Comparison of ENCODE assay signal across 8 mouse cellular contexts in the genomic region with DNA sequence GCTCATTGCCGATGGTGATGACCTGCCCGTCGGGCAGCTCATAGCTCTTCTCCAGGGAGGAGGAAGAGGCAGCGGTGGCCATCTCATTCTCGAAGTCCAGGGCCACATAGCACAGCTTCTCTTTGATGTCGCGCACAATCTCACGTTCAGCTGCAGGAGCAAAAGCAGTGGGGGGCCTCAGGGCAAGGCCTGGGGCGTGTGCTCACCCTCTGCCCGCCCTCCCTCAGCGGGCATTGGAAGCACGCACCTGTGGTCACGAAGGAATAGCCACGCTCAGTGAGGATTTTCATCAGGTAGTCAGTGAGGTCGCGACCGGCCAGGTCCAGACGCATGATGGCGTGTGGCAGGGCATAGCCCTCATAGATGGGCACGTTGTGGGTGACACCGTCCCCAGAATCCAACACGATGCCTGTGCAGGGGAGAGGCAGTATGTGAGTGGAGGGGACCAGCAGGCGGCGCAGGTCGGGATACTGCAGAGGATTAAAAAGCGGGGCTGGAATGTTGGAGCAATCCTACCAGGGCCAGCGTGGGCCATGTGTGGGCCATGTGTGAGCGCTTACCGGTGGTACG. TPM values are rescaled to one million over a fixed set of nuclear protein-coding genes. Genes with fewer than 3 reads are reported as not detected.
A peak's percentile ranks its signal among the peaks of the same experiment; 100 is the strongest.
DNase-seq lines count a peak whose midpoint lies in the region; ATAC-seq and TF ChIP-seq lines count a peak whose summit lies in the region.

No protein-coding gene starts in this region.

- H3K4me1 ChIP-seq in ES-Bruce4 (ENCODE audit: control insufficient read depth, insufficient read depth, low read length), result no peaks in the 10 kb centered on the region
- H3K4me1 ChIP-seq in bone marrow macrophage, adult 2 months (ENCODE audit: control insufficient read depth, insufficient read depth, low read length), result peaks cover 3% of the 10 kb centered on the region; the same call in 1 of the 2 replicates
- H3K4me1 ChIP-seq in forebrain, embryonic 13.5 days, result peaks cover 21% of the 10 kb centered on the region
- H3K4me1 ChIP-seq in limb, embryonic 15.5 days, result peaks cover 15% of the 10 kb centered on the region

- H3K27ac ChIP-seq in ES-Bruce4 (ENCODE audit: insufficient read depth, low read length), result no peak overlapping the region
- H3K27ac ChIP-seq in bone marrow macrophage, adult 2 months (ENCODE audit: insufficient read depth, low read depth, low read length), result no peak overlapping the region
- H3K27ac ChIP-seq in forebrain, embryonic 13.5 days, result no peak overlapping the region
- H3K27ac ChIP-seq in limb, embryonic 15.5 days, result no peak overlapping the region

- no peaks in the 10 kb centered on the region for H3K27me3 ChIP-seq in ES-Bruce4 (ENCODE audit: control insufficient read depth, insufficient read depth, low read length, poor library complexity, severe bottlenecking)
- H3K27me3 ChIP-seq in forebrain, embryonic 13.5 days, result peaks cover 76% of the 10 kb centered on the region
- peaks cover 73% of the 10 kb centered on the region for H3K27me3 ChIP-seq in limb, embryonic 15.5 days

- no peaks in the 10 kb centered on the region for H3K36me3 ChIP-seq in ES-Bruce4 (ENCODE audit: control insufficient read depth, insufficient read depth, low read length, poor library complexity, severe bottlenecking)
- no peaks in the 10 kb centered on the region for H3K36me3 ChIP-seq in forebrain, embryonic 13.5 days (ENCODE audit: poor library complexity, severe bottlenecking)
- no peaks in the 10 kb centered on the region for H3K36me3 ChIP-seq in limb, embryonic 15.5 days

- no peak for TF ChIP-seq CTCF in ES-Bruce4 (IDR thresholded peaks at IDR 0.05; ENCODE audit: low read depth, low read length)
- TF ChIP-seq CTCF in bone marrow macrophage, adult 2 months (IDR thresholded peaks at IDR 0.05; ENCODE audit: low read depth, low read length), result no peak

- no peak for TF ChIP-seq POLR2A in ES-Bruce4 (IDR thresholded peaks at IDR 0.05; ENCODE audit: insufficient read depth, low read length)
- no peak for TF ChIP-seq POLR2A in bone marrow macrophage, adult 2 months (IDR thresholded peaks at IDR 0.05; ENCODE audit: borderline replicate concordance, low read depth, low read length)

- no peak for TF ChIP-seq EP300 in ES-Bruce4 (IDR thresholded peaks at IDR 0.05; ENCODE audit: insufficient read depth, low read depth, low read length)

- H3K4me3 ChIP-seq in ES-Bruce4 (ENCODE audit: low read depth, low read length), result peak overlapping the region; percentile 19
- H3K4me3 ChIP-seq in bone marrow macrophage, adult 2 months (ENCODE audit: insufficient read depth, low read length), result peak overlapping the region; percentile 4; the same call in 1 of the 2 replicates
- H3K4me3 ChIP-seq in forebrain, embryonic 13.5 days, result peak overlapping the region; percentile 46
- peak overlapping the region; percentile 24 for H3K4me3 ChIP-seq in limb, embryonic 15.5 days

- H3K9ac ChIP-seq in ES-Bruce4 (ENCODE audit: low read depth, poor library complexity, severe bottlenecking), result no peak overlapping the region
- H3K9ac ChIP-seq in forebrain, embryonic 13.5 days, result peak overlapping the region; percentile 68
- no peak overlapping the region for H3K9ac ChIP-seq in limb, embryonic 15.5 days

- WGBS in forebrain, embryonic 13.5 days, result 10% methylated on average over 30 of the region's 30 CpGs
- 8% methylated on average over 30 of the region's 30 CpGs for WGBS in limb, embryonic 15.5 days

- no peak for DNase-seq in B cell, adult 2 months
- no peak for DNase-seq in spleen, postnatal 10 days (ENCODE audit: low spot score in 2 of 2)
- no peak for DNase-seq in layer of hippocampus, postnatal 14 days (ENCODE audit: low spot score in 2 of 2)

- peak; percentile 25; the same call in 1 of the 2 replicates for ATAC-seq in forebrain, embryonic 13.5 days
- no peak for ATAC-seq in limb, embryonic 15.5 days (ENCODE audit: insufficient number of reproducible peaks, low FRiP score, low TSS enrichment, low read depth)
- no peak for ATAC-seq in activated CD4-positive, CD25-positive, alpha-beta regulatory T cell, adult 4 months

- H3K4me2 ChIP-seq in forebrain, embryonic 13.5 days, result peak overlapping the region; percentile 72
- no peak overlapping the region for H3K4me2 ChIP-seq in limb, embryonic 15.5 days

- no peaks in the 10 kb centered on the region for H3K9me3 ChIP-seq in ES-Bruce4 (replicated peaks; ENCODE audit: control insufficient read depth, insufficient read depth, low read length, poor library complexity, severe bottlenecking)
- H3K9me3 ChIP-seq in forebrain, embryonic 13.5 days (replicated peaks), result no peaks in the 10 kb centered on the region
- H3K9me3 ChIP-seq in limb, embryonic 15.5 days, result no peaks in the 10 kb centered on the region

RNA-seq across cellular contexts. Expression of a gene that starts 1.9 kb away (rescaled TPM):
- polyA plus RNA-seq in ES-Bruce4 (2011; ENCODE audit: insufficient read depth, insufficient read length, low read depth, missing spikeins), result 42.6 and 42.8 TPM in 2 replicates
- 4.0 and 5.6 TPM in 2 replicates for polyA plus RNA-seq in bone marrow macrophage, adult 2 months (2012; ENCODE audit: insufficient read depth, insufficient read length, missing spikeins)
- polyA plus RNA-seq in forebrain, embryonic 13.5 days (2015; fragmentation: Nextera tagmentation; extraction: Ambion mirVana), result 1.7 and 3.1 TPM in 2 replicates
- polyA plus RNA-seq in limb, embryonic 15.5 days (2015; fragmentation: Nextera tagmentation; extraction: Ambion mirVana), result 949 and 3,391 TPM in 2 replicates
- total RNA-seq in layer of hippocampus, postnatal 14 days (2021), result 1 to 10 TPM; 6.5 to 7.1 TPM
- under 1 TPM in 1 of 2 experiments, not detected in 1; 0.48 TPM for polyA plus RNA-seq in activated CD4-positive, CD25-positive, alpha-beta regulatory T cell, adult 4 months (2017; shearing (Covaris generic))

RNA-seq across cellular contexts. Expression of a gene that starts 32.7 kb away (rescaled TPM):
- polyA plus RNA-seq in ES-Bruce4 (2011; ENCODE audit: insufficient read depth, insufficient read length, low read depth, missing spikeins), result 4.8 and 6.6 TPM in 2 replicates
- polyA plus RNA-seq in bone marrow macrophage, adult 2 months (2012; ENCODE audit: insufficient read depth, insufficient read length, missing spikeins), result 3.7 and 5.9 TPM in 2 replicates
- 6.4 and 7.4 TPM in 2 replicates for polyA plus RNA-seq in forebrain, embryonic 13.5 days (2015; fragmentation: Nextera tagmentation; extraction: Ambion mirVana)
- polyA plus RNA-seq in limb, embryonic 15.5 days (2015; fragmentation: Nextera tagmentation; extraction: Ambion mirVana), result 2.6 and 3.0 TPM in 2 replicates
- 10 to 100 TPM; 57.1 to 62.6 TPM for total RNA-seq in layer of hippocampus, postnatal 14 days (2021)
- polyA plus RNA-seq in activated CD4-positive, CD25-positive, alpha-beta regulatory T cell, adult 4 months (2017; shearing (Covaris generic)), result 1 to 10 TPM; 3.2 to 3.3 TPM

RNA-seq across cellular contexts. Expression of a gene that starts 56.4 kb away (rescaled TPM):
- 56.1 and 64.1 TPM in 2 replicates for polyA plus RNA-seq in ES-Bruce4 (2011; ENCODE audit: insufficient read depth, insufficient read length, low read depth, missing spikeins)
- 13.1 and 18.8 TPM in 2 replicates for polyA plus RNA-seq in bone marrow macrophage, adult 2 months (2012; ENCODE audit: insufficient read depth, insufficient read length, missing spikeins)
- polyA plus RNA-seq in forebrain, embryonic 13.5 days (2015; fragmentation: Nextera tagmentation; extraction: Ambion mirVana), result 38.5 and 42.6 TPM in 2 replicates
- 25.5 and 27.0 TPM in 2 replicates for polyA plus RNA-seq in limb, embryonic 15.5 days (2015; fragmentation: Nextera tagmentation; extraction: Ambion mirVana)
- 10 to 100 TPM; 22.2 to 23.8 TPM for total RNA-seq in layer of hippocampus, postnatal 14 days (2021)
- 10 to 100 TPM in 1 of 2 experiments, 1 to 10 TPM in 1; 6.4 to 10.2 TPM for polyA plus RNA-seq in activated CD4-positive, CD25-positive, alpha-beta regulatory T cell, adult 4 months (2017; shearing (Covaris generic))

Comparison
In these comparisons a context has a peak if more than half of its experiments do, and no peak if none do; other contexts are left out.
1. RNA of a gene that starts 1.9 kb away (polyA plus RNA-seq): 949 to 3,391 TPM in limb, embryonic 15.5 days; 42.6 to 42.8 TPM in ES-Bruce4, 4.0 to 5.6 TPM in bone marrow macrophage, adult 2 months, 1.7 to 3.1 TPM in forebrain, embryonic 13.5 days and 0.48 TPM in activated CD4-positive, CD25-positive, alpha-beta regulatory T cell, adult 4 months; every median in the first group is over 10 times any median in the second.
2. Peak in every context shown above with its lines, with median percentiles within 50 percentile points of each other: H3K4me3 ChIP-seq.